Mouse (Mus musculus) regulatory T cell (primary cell): ENCODE measurements at regions not wholly inside any gene's neighbourhood (a gene's known extent, or its start where the extent isn't known, plus 50 kb on each side); places are given as distances from the start of the nearest gene placed in this dataset.

Source experiments
- in situ Hi-C: fragments of 300-600 bp; cut with MboI, MseI; formaldehyde crosslinking; loops from one replicate; pipeline ENCODE4 v1.15.1; 2025; ENCODE audit warnings: high pct_unique_total_duplicates

- in situ Hi-C loops: loop anchor here (5.0 kb wide), 1 partner anchor 37 kb away; no protein-coding TSS in a partner anchor
Observed at GRCm38 (mm10) chr1:13424524-13424923, 2010.6 kb downstream of the A830018L16Rik start.

- in situ Hi-C loops: no loop called here
Observed at GRCm38 (mm10) chr1:13425601-13426327, 2011.9 kb downstream of the A830018L16Rik start.

- in situ Hi-C loops: no loop called here
Observed at GRCm38 (mm10) chr1:13426328-13427067, 2012.6 kb downstream of the A830018L16Rik start.

GRCm38 (mm10) chr1:13427068-13427434 lies 2013.1 kb downstream of the A830018L16Rik start:
- in situ Hi-C loops: no loop called here

GRCm38 (mm10) chr1:13427501-13428207 lies 2013.7 kb downstream of the A830018L16Rik start:
- in situ Hi-C loops: no loop called here

- in situ Hi-C loops: no loop called here
Observed at GRCm38 (mm10) chr1:13437747-13438394, 2024.0 kb downstream of the A830018L16Rik start.

GRCm38 (mm10) chr1:13442366-13442765 lies 2028.5 kb downstream of the A830018L16Rik start:
- in situ Hi-C loops: no loop called here

- in situ Hi-C loops: no loop called here
Observed at GRCm38 (mm10) chr1:13454534-13454933, 2040.6 kb downstream of the A830018L16Rik start.

- in situ Hi-C loops: no loop called here
Observed at GRCm38 (mm10) chr1:13455572-13455971, 2041.7 kb downstream of the A830018L16Rik start.

- in situ Hi-C loops: no loop called here
Observed at GRCm38 (mm10) chr1:13464311-13464710, 2050.4 kb downstream of the A830018L16Rik start.

GRCm38 (mm10) chr1:13467174-13467573 lies 2053.3 kb downstream of the A830018L16Rik start:
- in situ Hi-C loops: no loop called here

GRCm38 (mm10) chr1:13467886-13468630 lies 2054.2 kb downstream of the A830018L16Rik start:
- in situ Hi-C loops: no loop called here

GRCm38 (mm10) chr1:13494727-13495404 lies 2081.0 kb downstream of the A830018L16Rik start:
- in situ Hi-C loops: no loop called here

GRCm38 (mm10) chr1:13496386-13496785 lies 2082.5 kb downstream of the A830018L16Rik start:
- in situ Hi-C loops: no loop called here

GRCm38 (mm10) chr1:13500456-13500855 lies 2086.6 kb downstream of the A830018L16Rik start:
- in situ Hi-C loops: loop anchor here (5.0 kb wide), 1 partner anchor 118 kb away; no protein-coding TSS in a partner anchor

- in situ Hi-C loops: loop anchor here (5.0 kb wide), 1 partner anchor 120 kb away; no protein-coding TSS in a partner anchor
Observed at GRCm38 (mm10) chr1:13501938-13502337, 2088.0 kb downstream of the A830018L16Rik start.

GRCm38 (mm10) chr1:13513761-13514160 lies 2099.9 kb downstream of the A830018L16Rik start:
- in situ Hi-C loops: no loop called here
